Mouse (Mus musculus) kidney, adult 2 months (tissue): ENCODE results near the gene Mmp19.

Experiments
- CTCF ChIP-seq: fragments of 200-500 bp; conservative IDR thresholded peaks from 2 replicates; pipeline ENCODE4 v1.5.1; 2011; ENCODE audit warnings: low read depth, mild to moderate bottlenecking, control low read depth, low read length, moderate library complexity, mixed read lengths; ENCODE audit not compliant: insufficient read depth, insufficient read length
- POLR2A ChIP-seq: fragments of 200-500 bp; IDR thresholded peaks from one replicate; pipeline ENCODE4 v1.6.1; 2011; ENCODE audit warnings: low read depth, low read length, control low read depth

DNA sequence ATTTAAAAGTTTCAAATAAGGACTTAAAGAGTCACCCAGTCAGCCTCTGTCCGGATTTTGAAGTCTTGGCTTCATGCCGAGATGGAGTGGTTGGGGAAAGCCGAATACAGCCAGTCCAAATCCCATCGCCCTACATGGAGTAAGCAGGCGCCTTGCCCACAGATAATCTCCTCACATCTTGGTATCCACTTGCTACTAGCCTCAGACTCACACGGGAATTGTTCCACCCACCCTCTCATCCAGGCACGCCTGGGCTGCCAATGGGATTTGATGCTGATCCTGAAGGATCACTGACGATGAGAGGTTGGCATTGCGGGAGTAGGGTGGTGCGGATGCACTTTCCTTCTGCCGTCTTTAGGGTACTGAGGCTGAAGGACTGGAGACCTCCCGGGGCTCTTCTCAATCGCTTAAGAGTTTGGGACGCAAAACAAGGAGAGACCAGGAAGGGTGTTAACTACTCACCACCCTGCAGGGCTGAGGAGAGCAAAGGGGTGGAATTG, 13.1 kb downstream of the Mmp19 start, which contains the start of gene Dnajc14:
- TF ChIP-seq POLR2A (no peak), CTCF (no peak)
